In genomic region chr7:116223010-116223783, GRCm38 (mm10) we compare ENCODE assay signal across 13 mouse cellular contexts.
A peak's percentile ranks its signal among the peaks of the same experiment; 100 is the strongest.
DNase-seq lines count a peak whose midpoint lies in the region; ATAC-seq and TF ChIP-seq lines count a peak whose summit lies in the region.
"Had no signal": no experiment of that assay in that cellular context is flagged by ENCODE, and none has a peak within 500 bp of the region (broad histone marks: within the 10 kb centered on the region; RNA-seq: fewer than 3 reads in every experiment).

No protein-coding gene starts in this region.

- no peak overlapping the region for H3K9ac ChIP-seq in liver, postnatal 0 days (replicated peaks)
- no peak overlapping the region for H3K9ac ChIP-seq in liver, embryonic 12.5 days
- no peak overlapping the region for H3K9ac ChIP-seq in stomach, embryonic 14.5 days (replicated peaks; ENCODE audit: low read depth, low read length)

- H3K4me2 ChIP-seq in liver, postnatal 0 days (ENCODE audit: low read depth, low read length) = no peak overlapping the region
- no peak overlapping the region for H3K4me2 ChIP-seq in liver, embryonic 12.5 days
- H3K4me2 ChIP-seq in stomach, embryonic 14.5 days (replicated peaks; ENCODE audit: low read depth, low read length) = no peak overlapping the region

- no peak for TF ChIP-seq EP300 in liver, postnatal 0 days (IDR thresholded peaks at IDR 0.05; ENCODE audit: low read depth)

- H3K36me3 ChIP-seq in liver, postnatal 0 days (replicated peaks; ENCODE audit: insufficient read depth, low read length) = no peaks in the 10 kb centered on the region
- H3K36me3 ChIP-seq in liver, embryonic 12.5 days = no peaks in the 10 kb centered on the region
- no peaks in the 10 kb centered on the region for H3K36me3 ChIP-seq in stomach, embryonic 14.5 days (ENCODE audit: control insufficient read depth, insufficient read depth, low read length)

- 0 out of 2 replicates have a peak overlapping the region, but pooled peaks have one; percentile 39 for H3K27ac ChIP-seq in liver, postnatal 0 days (ENCODE audit: low read depth)
- H3K27ac ChIP-seq in liver, embryonic 12.5 days = no peak overlapping the region
- H3K27ac ChIP-seq in stomach, embryonic 14.5 days (ENCODE audit: low read length) = no peak overlapping the region
- H3K27ac ChIP-seq: heart, embryonic 10.5 days; kidney, postnatal 0 days; macrophage had no signal

- no peak for TF ChIP-seq CTCF in liver, postnatal 0 days (IDR thresholded peaks at IDR 0.05; ENCODE audit: low read depth)

- no peak overlapping the region for H3K4me3 ChIP-seq in liver, postnatal 0 days (ENCODE audit: low read depth, low read length)
- H3K4me3 ChIP-seq in liver, embryonic 12.5 days = no peak overlapping the region
- H3K4me3 ChIP-seq in stomach, embryonic 14.5 days (ENCODE audit: low read depth, low read length) = no peak overlapping the region
- H3K4me3 ChIP-seq: heart, embryonic 10.5 days had no signal

- peaks cover 9% of the 10 kb centered on the region; the same call in 1 of the 2 replicates for H3K4me1 ChIP-seq in liver, postnatal 0 days (ENCODE audit: insufficient read depth)
- peaks cover 15% of the 10 kb centered on the region for H3K4me1 ChIP-seq in liver, embryonic 12.5 days
- peaks cover 16% of the 10 kb centered on the region; the same call in 1 of the 2 replicates for H3K4me1 ChIP-seq in stomach, embryonic 14.5 days (ENCODE audit: control insufficient read depth, insufficient read depth, low read length)

- H3K9me3 ChIP-seq in liver, postnatal 0 days (ENCODE audit: low read length) = no peaks in the 10 kb centered on the region
- H3K9me3 ChIP-seq in liver, embryonic 12.5 days (replicated peaks) = no peaks in the 10 kb centered on the region
- no peaks in the 10 kb centered on the region for H3K9me3 ChIP-seq in stomach, embryonic 14.5 days (ENCODE audit: control insufficient read depth, low read depth, low read length)
- H3K9me3 ChIP-seq: G1E; heart, embryonic 10.5 days had no signal

- no peaks in the 10 kb centered on the region for H3K27me3 ChIP-seq in liver, postnatal 0 days (ENCODE audit: insufficient read depth, low read length)
- no peaks in the 10 kb centered on the region for H3K27me3 ChIP-seq in liver, embryonic 12.5 days (replicated peaks)
- no peaks in the 10 kb centered on the region for H3K27me3 ChIP-seq in stomach, embryonic 14.5 days (ENCODE audit: control insufficient read depth, insufficient read depth, low read length)

- WGBS in liver, postnatal 0 days (ENCODE audit: insufficient replicate concordance) = 77% methylated on average over 14 of the region's 14 CpGs
- 62% methylated on average over 14 of the region's 14 CpGs for whole genome bisulfite sequencing in liver, embryonic 12.5 days (ENCODE audit: insufficient replicate concordance)
- WGBS in stomach, embryonic 14.5 days = 49% methylated on average over 14 of the region's 14 CpGs

- ATAC-seq in cerebellum, adult (ENCODE audit: insufficient number of reproducible peaks, low FRiP score, low TSS enrichment) = peak; percentile 81
- ATAC-seq in liver, postnatal 0 days = no peak
- no peak for ATAC-seq in liver, embryonic 12.5 days
- peak; percentile 57 for ATAC-seq in stomach, embryonic 14.5 days (ENCODE audit: insufficient number of reproducible peaks, insufficient read depth, low FRiP score, low read depth)
- no peak for ATAC-seq in activated CD4-positive, CD25-positive, alpha-beta regulatory T cell, adult 4 months

- DNase-seq in cerebellum, postnatal 4 days (ENCODE audit: low spot score in 2 of 2) = no peak
- no peak for DNase-seq in liver, postnatal 0 days
- DNase-seq in cerebellum, postnatal 25 days = peak; percentile 68 to 78
- DNase-seq in gastrocnemius, postnatal 4 days (ENCODE audit: low spot score in 2 of 2) = no peak
- DNase-seq: right cerebral cortex, adult 18-20 months had no signal

Comparison
In these comparisons a context has a peak if more than half of its experiments do, and no peak if none do; other contexts are left out.
1. DNase-seq: peak in cerebellum, postnatal 25 days (2 of 2); none in cerebellum, postnatal 4 days (0 of 2), liver, postnatal 0 days (single experiment) and gastrocnemius, postnatal 4 days (0 of 2).
2. ATAC-seq: peak in cerebellum, adult (single experiment) and stomach, embryonic 14.5 days (single experiment); none in liver, postnatal 0 days (single experiment), liver, embryonic 12.5 days (single experiment) and activated CD4-positive, CD25-positive, alpha-beta regulatory T cell, adult 4 months (single experiment).